Mouse (Mus musculus) c-Kit-positive CD71-negative TER-119-negative erythroid progenitor cells, embryonic 14.5 days (primary cell): ENCODE measurements around the gene Psmd1.
"Not testable (repeated sequence)": the region's sequence is repeated elsewhere in the genome, so short reads cannot be mapped to it uniquely, and the experiment has no call there.

ENCODE experiments used
- DNase-seq: peaks from one replicate; pipeline ENCODE4 v3.0.0-alpha.2; 2013; ENCODE audit warnings: low read depth

Psmd1 gene

GRCm38 (mm10) chr1:86064271-86064991 lies at the start of gene Psmd1:
Gene Psmd1, plus strand, starts transcription at chr1:86064387.
- DNase-seq = peak; percentile 94

DNA sequence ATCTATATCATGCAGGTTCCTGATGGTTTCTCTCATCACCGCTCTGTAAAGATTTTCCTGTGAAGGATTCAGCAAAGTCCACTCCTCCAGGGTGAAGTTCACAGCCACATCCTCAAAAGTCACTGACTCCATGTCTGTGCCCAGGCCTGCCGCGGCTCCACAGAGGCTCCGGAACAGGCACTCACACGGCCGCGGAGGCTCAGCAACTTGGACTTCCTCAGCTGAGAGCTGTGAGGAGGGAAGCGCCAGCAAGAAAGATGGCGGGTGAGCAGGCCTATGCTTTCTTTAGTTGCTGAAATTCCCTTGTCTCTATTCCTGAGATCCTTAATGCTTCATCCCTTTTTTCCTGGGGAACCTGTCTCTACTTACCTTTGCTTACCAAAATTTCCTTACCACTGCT lies 48.4 kb upstream of the Psmd1 start:
- DNase-seq = not testable (repeated sequence)

DNA sequence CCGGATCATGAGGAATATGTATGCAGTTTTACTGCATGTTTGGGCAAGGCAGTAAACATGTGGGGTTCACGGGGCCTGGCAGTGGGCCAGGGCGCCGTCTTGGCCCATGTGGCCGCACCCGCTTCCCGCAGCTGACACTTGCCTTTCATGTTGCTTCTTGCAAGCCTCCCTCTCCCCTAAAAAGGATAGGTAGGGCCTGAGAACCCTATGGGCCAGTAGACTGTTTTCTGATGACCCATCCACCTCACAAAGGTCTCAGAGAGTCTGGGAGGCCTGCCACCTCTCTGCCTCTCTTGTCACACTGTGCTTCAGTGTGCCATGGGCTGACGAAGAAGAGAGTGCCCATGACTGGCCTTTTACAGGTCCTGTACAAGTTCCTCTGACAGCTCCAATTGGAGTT lies 47.7 kb upstream of the Psmd1 start, which contains the start of gene Spata3:
Gene Spata3 (plus strand): TSS at position 301 of the 400 bp plus-strand sequence.
- no peak for DNase-seq

DNA sequence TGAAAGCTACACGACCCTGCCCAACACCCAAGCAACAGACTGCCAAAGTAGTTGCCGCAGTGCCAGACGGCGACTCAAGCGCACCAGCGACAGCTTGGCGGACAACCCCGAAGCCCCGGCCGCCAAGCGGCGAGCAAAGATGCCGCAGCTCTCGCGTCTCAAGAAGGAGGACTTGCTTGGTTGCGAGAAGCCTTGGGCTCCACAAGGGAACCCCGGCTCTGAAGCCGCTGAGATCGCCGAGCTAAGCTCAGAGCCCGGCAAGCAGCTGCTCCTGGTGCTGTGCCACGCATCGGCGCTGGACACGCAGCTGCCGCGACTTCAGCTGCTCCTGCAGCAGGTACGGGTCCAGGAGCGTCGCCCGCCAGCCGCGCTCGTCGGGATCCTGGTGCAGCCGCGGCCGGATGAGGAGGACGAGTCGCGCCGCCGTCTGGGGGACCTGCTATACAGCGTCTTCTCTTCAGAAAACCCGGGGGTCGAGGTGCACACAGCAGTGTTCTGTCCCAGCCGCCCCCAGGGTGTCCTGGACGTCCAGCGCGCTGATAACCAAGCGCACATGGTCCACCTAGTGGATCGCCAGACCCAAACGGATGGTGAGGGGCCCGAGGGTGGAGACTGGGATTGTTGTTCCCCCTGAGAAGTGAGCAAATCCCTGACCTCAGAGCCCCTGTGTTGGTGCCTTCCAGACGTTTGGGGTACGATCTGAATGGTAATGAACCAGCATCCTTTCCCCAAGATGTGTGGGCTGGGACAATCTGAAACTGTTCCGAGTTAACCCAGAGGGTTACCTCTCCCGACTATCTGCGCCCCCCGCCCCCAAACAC lies 45.7 kb upstream of the Psmd1 start:
- peak; percentile 25 for DNase-seq

- DNase-seq = no peak
These were observed 42.7 kb upstream of the Psmd1 start for GRCm38 (mm10) chr1:86021365-86021989.

DNA sequence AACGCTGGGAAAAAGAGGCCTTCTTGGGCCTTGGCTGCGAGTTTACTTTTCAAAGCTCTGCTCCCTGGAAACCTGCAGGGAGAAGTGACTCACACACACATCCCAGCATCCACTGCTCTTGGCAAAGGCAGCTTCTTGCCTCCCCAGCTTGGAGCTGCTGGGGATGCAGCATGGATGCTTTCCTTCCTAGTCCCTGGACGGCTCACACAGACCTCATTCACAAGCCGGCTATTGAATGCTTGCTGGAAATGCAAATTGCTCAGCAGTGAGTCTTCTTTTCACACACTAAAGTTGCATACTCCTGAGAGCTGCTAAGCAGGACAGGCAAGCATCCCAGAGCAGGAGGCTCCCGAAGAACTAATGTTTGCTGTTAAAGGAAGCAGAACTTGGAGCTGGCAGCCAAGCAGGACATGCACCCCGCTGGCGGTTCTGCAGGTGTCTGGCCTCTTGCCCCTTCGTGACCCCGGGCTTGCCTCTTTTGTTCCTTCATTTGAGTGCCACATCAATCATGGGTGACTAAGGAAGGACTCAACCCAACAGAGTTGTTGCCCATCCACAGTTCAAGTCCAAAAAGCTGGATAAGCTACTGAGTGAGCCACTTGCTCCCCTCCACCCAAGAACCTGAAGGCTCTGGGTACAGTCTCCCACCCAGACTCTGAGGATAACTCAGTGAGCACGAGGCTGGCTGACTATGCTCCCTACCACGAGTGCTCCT lies 31.8 kb upstream of the Psmd1 start:
- no peak for DNase-seq

DNA sequence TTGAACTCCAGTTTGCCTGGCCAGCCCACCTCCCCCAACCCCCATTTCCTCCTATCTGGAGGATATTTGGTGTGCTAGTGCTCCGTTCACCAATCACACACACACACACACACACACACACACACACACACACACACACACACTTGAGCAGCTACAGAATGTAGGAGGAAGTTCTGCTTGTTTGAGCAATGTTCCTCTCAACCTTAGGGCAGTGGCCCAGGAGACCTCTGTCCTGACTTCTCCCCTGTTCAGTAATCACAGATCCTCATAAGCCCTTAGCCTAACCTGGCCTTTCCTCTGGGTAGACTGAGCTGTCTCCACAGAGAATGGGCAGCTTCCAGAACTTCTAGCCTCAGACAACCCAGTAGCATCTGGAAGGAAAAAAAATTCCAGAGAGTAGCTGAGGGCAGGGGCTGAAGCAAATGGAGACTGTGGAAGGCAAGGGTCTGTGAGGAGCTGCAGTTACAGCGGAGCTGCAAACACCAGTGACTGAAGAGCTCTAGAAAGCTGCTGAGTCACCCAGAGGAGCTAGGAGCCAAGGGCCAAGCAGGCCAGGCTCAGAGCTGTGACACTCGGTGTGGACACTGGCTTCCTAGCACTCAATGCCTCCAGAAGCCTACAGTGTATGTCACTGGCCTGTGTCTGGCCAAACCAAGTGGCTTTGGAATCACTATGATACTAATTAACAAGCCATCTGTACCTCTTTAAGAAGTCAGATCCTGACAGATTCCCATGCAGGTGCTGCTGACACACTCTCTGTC lies 25.8 kb upstream of the Psmd1 start:
- DNase-seq = no peak

DNA sequence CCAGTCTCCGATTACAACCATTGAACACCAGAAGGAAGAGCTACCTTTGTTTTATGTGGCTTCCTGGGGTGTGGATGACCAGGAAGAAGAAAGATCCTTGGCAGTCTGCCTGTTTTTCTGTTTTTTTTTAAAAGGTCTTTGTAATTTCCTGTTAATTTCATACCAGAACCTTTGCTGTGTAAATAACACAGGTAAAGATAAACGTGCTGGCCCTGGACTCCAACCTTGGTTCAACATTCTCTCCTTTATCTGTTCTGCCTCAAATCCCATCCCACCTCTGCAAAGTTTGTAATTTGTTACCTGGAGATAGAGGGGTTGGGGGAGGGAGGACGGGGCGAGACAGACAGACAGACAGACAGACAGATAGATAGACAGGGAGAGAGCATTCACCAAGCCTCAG lies 24.1 kb upstream of the Psmd1 start:
- no peak for DNase-seq

DNA sequence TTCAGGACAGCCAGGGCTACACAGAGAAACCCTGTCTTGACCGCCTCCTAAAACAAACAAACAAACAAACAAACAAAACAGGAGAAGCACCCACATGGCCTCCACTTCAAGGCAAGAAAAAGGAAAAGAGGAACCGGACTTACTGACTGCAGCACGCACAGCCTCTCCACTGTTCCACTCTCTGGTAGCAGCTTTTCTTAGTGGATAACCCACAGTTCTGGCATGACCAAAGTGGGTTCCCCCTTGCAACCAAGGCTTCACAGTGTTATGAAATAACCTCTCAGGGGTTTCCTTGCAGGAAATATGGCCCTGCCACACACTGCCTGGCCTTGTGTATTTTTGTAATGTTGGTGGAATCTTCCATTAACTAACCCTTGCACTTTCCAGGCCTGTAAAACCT lies 23.4 kb upstream of the Psmd1 start:
- DNase-seq = no peak

DNA sequence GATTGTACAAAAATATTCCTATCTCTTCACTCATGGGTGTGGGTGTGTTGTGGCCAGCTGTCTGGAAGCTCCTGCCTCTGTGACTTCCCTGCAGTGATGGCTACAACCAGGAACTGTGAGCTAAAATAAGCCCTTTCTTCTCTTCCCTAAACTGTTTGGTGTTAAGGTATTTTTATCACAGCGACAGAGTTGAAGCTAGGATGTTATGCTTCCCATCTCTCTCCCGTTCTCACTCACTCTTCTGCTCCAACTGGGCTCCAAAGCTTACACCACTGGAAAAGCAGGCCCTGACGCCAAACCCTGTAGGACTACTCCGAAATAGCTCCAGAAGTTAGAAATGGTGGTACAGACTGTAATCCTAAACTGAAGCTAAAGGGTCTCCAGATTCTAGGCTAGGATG lies 19.1 kb upstream of the Psmd1 start:
- DNase-seq = no peak

GRCm38 (mm10) chr1:86045848-86046805 lies 18.1 kb upstream of the Psmd1 start, which contains the start of gene 2810459M11Rik:
Gene 2810459M11Rik, plus strand, starts transcription at chr1:86045863.
- DNase-seq = no peak

DNA sequence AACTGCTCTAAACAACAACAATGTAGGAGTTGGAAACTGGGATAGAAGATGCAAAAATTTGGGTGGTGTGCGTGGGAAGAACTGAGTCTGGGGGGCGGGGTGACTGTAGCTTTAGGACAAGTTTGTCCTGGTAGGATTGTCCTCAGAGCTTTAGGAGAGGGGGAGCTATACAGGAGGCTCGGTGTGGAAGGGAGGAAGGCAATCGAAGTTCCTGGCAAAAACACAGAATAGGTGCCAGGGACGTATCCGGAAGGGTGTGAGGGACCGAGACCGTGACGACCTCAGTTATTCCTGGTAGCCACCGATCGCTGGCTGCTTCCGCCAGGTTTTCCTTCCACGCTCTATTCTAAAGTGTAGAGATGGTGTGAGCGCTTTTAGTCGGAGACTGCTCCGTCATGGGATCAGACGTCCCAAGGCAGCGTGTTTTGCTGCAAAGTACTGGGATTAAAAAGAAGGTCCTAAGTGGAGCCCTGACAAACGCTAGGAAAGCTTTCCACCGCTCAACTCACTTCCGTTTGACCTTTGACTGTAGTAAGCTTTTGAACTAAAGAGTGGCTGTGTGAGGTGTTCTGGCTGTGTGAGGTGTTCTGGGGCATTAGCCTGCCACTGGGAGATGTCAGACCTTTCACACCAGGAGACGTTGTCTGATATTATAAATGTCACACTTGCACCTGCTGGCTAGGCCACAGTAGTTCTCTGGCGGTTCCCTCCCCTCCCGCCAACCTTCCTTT lies 17.2 kb upstream of the Psmd1 start:
- no peak for DNase-seq

DNA sequence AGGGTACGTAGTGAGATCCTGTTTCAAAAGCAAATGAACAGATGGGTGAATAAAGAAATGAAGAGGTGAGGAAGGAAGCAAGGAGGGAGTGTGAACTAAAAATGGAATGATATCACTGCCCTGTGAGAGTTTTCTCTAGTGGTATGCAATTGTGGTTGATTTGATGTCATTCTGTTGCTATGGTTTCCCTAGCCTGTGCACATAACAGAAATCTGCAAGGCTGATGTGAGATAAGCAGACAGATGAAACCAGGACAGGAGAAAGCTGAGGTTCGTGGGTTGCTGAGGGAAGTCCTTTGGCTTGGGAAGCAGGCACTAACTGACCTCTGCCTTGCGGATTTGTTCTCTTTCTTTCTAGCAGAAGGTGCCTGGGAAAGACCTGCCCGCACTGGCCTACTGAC lies 16.0 kb upstream of the Psmd1 start:
- no peak for DNase-seq

DNA sequence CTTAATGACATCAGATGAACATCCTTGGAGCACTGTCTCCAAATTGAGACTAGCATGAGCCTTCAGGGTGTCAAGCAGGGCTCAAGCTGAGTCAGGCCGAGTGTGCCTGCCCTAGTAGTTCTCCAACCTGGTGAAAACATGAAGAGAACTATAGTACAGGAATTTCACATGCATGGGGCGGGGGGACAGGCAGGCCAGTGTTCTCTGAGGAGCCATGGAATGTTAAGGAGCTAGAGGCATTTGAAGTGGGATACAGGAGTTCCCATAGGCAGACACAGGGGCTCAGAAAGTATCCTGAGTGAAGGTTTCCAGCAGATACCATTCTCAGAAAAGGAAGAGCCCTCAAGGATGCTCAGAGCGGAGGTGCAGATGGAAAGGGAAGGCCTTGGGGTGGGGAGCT lies 15.4 kb upstream of the Psmd1 start:
- no peak for DNase-seq

- no peak for DNase-seq
These were observed 10.8 kb upstream of the Psmd1 start for GRCm38 (mm10) chr1:86053198-86053921.

DNA sequence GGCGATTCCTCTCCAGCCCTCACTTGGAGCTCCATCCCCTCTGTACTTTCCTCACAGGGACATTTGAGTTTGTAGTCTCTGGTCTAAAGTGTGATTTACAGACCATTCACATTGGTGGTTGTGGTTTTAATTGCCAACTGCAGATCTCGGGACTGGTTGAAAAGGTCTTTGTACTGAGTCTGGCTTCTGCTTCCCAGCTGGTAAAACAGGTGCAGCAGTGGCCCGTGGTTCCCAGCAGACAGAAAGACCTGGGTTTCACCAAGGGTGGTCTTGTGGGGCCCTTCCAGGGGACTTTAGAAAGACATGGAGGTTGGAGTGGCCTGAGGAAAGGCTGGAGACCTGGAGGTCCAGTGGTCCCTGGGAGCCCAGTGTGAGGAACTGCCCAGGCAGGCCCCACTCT lies 9.2 kb upstream of the Psmd1 start:
- no peak for DNase-seq

GRCm38 (mm10) chr1:86056284-86056683 lies 7.9 kb upstream of the Psmd1 start:
- no peak for DNase-seq

- DNase-seq = peak; percentile 92
These were observed 5.1 kb upstream of the Psmd1 start for GRCm38 (mm10) chr1:86058856-86059769.
